Mouse (Mus musculus): Measurements from ENCODE around the gene Etl4.

DNA sequence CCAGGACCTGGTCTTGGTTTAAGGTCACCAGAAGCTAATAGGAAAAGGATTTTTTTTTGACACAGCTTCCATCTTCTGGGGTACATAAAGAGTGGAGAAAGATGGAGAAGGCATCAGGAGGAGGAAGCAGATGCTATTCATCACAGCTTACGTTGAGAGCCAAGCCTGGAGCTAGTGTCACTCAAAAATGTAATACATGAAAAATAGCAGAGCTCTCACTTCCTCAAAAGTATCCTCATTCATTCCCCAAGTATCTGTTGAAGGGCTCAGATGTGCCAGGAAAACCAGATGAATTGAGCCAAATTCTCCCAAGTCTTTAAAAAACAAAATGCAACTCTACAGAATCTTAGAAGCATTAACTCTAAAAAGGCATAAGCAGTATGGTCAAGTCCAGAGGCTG lies 297.1 kb downstream of the Etl4 start:
- TF ChIP-seq CTCF (IDR thresholded peaks at IDR 0.05; ENCODE audit: low read depth) (no peak), EP300 (IDR thresholded peaks at IDR 0.05; ENCODE audit: low read depth) (no peak)

Data from heart, postnatal 0 days (tissue).